Mouse (Mus musculus): ENCODE measurements around the gene Bmpr2. TPM values are rescaled to one million over a fixed set of nuclear protein-coding genes. Genes with fewer than 3 reads are reported as not detected.

Bmpr2 gene
- total RNA-seq, 4 experiments from 2014 or later: 87.7 to 93.2 (median 90.8) TPM

DNA sequence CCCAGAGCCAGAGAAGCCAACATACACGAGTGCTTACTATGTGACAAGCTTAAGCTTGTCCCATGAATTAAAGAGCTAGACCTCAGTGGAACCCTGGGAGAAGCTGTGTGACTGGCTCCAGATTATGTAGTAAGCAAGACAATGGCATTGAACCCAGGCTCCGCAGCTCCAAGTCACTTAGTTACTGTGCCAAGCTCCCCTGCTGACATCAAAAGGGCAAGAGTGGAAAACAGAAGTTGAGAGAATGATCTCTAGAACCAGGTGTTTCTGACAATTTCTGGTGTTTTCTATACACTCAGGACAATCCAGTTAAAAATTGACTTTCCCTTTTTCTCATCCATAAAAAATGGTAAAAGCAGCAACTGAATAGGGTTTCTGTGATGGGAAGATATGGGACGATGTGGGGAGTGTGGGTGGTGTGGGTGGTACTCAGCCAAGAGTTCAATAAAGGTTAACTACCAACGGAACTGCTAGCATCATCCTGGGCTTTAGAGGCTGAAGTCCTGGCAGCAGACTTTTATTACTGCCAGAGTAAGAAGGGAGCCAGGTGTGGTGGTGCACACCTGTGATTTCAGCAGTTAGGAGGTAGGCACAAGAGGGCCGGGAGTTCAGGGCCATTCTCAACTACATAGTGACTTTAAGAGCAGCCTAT lies 134.1 kb downstream of the Bmpr2 start:
- no peak for DNase-seq (ENCODE audit: low spot score in 2 of 2)

DNA sequence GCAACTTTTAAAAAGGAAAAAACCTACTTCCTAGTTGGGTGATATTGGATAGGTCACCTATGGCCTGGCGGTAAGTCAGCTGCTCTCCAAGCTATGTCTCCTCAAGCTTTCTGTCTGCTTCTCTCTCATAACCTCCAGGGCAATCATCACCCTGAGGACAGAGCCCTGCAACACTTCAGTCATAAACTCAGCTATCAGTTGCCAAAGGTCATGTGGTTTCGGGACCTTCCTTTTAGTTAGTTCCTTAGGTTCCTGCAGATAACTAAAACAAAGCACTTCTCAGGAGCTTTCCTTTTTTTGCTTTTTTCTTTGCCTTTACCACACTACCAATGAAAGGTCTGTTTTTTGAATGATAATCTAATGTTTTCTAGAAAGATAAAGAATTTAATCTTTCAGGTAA lies 136.5 kb downstream of the Bmpr2 start:
- DNase-seq (ENCODE audit: low spot score in 2 of 2): no peak

DNA sequence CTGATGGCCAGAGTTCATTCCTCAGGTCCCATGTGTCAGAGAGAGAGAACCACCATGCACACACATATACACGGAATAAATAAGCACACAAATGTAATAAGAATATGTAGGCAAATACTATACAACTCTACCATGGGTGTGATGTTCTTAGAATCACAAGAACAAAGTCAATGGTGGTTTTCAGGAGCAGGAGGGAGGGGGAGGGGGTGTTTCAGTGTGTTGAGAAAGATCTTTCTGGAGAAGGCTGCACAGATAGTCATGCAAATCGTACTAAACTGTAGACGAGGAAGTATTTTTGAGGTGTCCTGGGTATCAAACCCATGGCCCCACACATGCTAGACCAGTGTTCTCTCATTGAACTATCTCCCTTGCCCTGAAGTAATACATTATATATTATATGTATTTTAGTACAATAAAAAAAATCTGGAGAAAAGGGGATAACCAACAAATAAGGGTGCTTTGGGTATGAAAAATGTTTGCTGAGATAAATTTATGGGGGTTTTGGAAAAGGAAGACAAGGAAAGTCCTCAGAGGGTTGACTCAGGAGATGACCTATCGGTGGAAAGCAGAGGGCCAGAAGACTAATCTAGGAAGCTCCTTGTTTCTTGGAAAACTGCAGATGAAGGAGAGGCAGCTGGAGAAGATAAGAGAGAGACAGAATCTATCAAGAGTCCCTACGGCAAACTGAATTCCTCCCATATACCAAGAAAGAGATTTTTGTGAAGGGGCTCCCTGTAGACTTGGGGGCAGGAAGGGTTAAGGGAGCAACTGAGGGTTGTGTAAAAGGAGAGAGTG lies 138.1 kb downstream of the Bmpr2 start:
- no peak for DNase-seq (ENCODE audit: low spot score in 2 of 2)

DNA sequence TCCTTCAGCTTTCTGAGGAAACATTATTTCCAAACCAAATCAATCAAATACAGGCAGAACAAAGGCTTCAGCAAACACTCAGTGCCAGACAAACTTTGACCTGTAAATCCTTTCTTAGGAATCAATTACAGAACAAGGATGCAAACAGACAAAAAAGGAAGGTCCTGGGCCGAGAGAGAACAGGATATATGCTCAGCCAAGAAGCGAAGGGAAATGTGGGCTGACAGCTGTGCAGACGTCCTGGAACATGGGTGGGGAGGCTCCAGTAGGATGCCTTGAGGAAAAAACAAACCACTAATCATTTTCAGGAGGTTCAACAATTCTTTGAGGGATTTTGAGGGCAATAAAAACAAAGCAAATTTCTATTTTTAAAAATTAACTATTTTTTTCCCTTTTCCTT lies 139.4 kb downstream of the Bmpr2 start:
- DNase-seq (ENCODE audit: low spot score in 2 of 2): no peak

DNA sequence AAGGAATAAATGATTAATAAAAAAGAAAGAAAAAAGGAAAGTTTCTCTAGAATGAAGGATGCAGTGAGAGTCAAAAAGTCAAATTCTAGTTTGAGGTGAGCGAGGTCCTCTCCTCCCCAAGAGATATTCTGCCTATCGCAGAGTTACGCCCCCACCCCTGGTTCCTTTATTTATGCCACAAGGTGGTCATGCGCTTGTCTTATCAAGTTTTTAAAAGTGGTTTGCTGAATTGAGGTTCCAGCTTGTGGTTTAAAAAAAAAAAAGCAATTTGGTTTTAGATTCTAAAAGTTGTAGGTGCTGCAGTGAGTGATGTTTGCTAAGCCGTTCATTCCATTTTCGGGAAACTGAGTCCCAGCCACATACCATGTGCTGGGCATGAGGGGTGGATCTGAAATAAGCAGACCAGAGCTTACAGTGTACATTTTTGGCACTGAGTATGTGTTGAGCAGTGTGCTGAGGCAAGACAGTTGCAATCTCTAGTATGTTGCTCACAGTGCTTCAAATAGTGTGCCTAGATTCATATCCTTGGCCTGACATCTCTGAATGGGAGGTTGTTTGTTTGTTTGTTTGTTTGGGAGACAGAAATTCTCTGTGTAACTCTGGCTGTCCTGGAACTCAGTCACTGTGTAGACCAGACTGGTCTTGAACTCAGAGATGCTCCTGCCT lies 141.6 kb downstream of the Bmpr2 start:
- DNase-seq (ENCODE audit: low spot score in 2 of 2): no peak

DNA sequence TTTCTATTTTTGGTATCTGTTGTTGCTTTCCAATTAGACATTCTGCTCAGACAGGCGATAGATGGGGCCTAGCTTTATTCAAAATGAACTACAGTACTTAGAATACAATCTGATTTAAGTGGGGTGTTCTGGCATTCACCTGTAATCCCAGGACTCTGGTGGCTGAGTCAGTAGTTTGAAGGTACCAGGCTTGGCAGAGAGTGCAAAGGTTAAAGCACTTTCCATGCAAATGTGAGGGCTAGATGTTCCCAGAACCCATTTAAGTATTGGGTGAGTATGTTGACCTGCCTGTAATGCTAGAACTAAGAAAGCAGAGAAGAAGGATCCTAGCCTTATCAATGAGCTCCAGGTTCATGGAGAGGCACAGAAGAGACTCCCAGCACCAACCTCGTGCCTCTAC lies 142.7 kb downstream of the Bmpr2 start:
- DNase-seq (ENCODE audit: low spot score in 2 of 2): no peak

DNA sequence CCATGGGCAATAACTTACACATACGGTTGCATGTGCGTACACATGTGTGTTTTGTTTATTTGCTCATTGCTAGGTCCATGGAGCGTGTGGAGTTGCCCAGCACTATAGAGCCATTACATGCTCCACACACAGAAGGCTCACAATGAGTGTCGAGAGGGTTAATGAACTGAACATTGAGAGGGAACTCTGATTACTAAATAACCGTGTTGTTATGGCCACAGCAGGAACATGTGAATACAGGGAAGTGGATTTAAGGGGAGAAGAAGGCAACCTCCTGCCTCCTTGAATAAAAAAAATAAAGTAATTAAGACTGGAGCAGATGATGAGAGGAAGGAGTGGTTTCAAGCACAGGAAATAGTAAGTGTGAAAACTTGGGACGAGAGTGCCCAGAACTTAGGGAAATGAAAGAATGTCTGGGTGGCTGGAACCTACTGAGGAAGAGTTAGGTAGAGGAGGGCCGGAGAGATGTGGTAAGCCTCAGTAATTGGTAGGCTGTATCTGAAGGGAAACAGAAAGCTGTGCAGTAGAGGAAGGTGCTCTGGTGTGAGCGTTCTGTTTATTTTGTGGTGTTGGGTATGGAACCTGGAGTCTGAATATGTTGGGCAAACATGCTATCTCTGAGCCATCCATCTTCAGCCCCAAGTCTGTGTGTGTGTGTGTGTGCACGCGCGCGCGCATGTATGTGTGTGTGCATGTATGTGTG lies 143.8 kb downstream of the Bmpr2 start:
- no peak for DNase-seq (ENCODE audit: low spot score in 2 of 2)

DNA sequence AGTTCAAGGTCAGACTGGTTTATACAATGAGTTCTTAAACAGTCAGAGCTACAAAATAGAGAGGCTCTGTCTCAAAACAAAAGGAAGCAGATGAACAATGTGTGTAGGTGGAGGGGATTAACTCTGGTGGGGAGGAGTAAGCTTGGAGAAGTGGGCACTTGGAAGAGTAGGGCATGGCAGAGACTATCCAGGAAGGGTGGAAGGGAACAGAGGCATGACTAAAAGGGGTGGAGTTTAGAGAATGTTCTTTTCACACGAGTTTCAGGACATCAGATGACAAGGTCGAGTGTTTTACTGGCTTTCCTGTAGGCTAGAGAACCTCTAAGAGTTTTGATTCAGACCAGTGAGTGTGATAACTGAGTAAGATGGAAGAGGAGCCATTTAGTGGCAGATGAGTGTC lies 144.5 kb downstream of the Bmpr2 start:
- DNase-seq (ENCODE audit: low spot score in 2 of 2): no peak

DNA sequence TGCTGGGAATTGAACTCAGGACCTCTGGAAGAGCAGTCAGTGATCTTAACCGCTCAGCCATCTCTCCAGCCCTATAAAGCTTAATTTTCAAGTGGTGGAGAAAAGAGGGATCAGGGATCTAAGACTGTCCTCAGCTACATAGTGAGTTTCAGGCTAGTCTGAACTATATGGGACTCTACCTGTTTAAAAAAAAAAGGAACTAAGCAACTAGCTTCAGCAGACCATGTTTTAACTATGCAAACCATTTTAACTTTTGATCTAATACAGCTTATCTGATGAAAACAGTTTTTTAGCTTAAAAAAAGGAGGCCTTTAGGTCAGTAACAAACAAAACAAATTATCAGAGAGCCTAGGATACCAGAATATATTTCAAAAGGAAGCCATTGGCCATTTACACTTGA lies 147.7 kb downstream of the Bmpr2 start:
- DNase-seq (ENCODE audit: low spot score in 2 of 2): no peak

DNA sequence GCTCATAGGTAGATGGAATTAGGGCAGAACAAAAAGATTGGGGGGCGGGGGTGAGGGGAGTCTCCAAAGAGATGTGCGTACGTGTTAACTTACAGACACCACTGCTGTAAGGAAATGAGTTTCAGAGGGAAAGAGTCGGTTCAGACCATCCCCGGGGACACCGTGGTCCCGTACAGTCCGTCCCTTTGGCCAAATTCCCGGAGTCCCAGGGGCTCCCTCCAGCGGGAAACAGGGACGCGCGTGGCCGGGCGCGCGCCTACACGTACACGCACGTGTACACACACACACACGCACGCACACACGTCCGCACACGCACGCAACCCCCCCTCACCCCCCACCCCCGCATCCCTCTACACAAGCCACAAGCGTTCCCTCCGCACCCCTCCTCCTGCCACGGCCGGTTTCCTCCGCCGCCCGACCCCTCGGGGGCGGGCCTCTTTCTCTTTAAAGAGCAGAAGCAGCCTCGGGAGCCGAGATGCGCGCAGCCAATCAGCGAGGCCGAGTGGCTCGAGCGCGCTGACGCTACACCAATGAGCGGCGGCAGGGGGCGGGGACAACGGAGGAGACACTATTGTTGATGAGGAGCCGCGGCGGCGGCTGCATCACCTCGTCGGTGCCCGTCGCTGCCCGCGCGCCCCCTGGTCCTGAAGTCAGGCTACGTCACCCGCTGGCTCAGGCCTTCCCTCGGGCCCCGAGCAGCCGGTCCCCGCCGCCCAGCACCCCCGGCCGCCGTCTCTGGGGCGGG lies 149.4 kb downstream of the Bmpr2 start, which contains the start of gene Fam117b:
Gene Fam117b, plus strand, starts transcription at position 594 of the 745 bp plus-strand sequence.
- DNase-seq (ENCODE audit: low spot score in 2 of 2): peak; percentile 96 to 97

DNA sequence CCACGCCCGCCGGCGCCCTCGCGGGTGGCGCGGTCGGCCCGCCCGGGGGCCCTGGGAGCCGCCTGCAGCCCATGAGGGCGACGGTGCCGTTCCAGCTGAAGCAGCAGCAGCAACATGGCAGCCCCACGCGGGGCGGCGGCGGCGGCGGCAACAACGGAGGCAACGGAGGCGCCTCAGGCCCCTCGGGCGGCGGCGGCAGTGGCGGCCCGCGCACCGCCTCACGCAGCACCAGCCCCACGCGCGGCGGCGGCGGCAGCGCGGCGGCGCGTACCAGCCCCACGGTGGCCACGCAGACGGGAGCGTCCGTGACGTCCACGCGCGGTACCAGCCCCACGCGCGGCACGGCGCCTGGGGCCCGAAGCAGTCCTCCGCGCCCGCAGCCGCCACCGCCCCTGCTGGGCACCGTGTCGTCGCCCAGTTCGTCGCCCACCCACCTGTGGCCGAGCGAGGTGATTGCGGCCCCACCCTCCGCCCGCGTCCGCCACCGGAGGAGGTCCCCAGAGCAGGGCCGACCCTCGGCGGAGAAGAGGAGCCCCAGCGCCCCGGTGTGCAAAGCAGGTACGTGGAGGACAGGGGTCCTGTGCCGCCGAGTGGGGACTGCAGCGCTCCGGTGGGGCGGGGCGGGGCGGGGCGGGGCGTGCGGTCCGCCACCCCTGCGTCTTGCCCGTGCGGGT lies 150.1 kb downstream of the Bmpr2 start:
- peak; percentile 28 to 58 for DNase-seq (ENCODE audit: low spot score in 2 of 2)

DNA sequence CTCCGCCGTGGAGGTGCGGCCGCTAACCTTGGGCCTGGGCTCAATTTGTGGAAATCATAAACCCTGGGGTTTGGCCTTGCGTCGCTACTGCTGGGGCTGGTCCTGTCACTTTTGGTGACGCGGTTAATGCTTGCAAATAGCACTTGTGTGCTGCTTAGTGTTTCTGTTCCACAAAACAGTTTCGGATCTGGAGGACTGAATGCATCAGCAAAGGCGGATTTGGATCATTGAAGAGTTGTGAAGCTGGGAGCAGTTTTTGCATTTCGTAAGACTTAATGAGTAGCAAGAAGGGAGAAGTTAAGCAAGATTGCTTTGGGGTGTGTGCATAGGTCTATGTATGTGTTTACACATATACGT lies 150.6 kb downstream of the Bmpr2 start:
- DNase-seq (ENCODE audit: low spot score in 2 of 2): peak; percentile 16 to 22

DNA sequence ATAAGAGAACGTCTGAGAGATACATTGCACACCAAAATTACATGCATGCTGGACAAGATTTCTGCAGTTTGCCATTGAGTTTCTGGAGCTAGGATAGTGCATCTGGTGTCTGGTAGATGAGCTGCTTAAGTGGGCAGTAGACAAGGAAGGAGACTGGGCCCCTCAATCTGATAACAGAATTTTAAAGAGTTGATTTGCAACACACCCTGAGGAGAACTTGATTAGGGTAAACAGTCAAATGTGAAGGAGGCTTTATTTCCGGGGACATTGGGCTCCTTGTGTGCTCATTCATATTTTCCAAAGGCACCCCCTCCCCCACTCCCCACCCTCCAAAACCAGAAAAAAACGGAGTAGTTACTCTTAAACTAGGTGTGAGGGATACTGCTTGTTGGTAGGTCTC lies 151.6 kb downstream of the Bmpr2 start:
- DNase-seq (ENCODE audit: low spot score in 2 of 2): no peak

DNA sequence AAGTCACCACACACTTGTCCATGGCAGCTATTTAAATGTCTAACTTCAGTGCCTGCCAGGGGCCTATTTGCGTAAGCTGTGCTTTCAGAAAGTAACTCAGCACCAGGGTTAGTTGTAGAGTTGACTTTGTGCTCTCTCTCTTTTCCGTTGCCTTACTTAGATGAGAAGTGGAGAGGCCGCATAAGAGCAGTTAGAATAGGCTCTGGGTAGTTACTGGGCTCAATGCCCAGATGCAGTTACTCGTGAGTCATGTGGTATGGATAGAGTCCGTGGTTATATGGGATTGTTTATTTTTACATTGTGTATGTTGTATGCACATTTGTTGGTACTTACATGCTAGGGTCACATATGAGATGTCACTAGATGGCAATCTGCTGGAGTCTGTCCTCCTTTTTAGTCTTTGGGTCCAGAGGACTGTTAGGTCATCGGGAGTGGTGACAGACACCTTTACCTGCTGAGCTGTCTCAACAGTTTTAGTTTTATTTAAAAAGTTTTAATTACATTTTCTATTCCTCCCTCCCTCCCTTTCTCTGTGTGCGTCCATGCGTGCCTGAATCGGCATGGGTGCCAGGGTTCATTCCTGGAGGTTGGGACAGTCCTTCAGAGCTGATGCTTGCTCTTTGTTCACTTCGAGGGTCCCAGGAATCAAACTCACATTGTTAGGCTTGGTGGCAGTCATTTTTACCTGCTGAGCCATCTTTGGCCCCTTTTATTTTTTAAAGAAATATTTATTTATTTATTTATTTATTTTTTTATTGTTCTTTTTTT lies 152.8 kb downstream of the Bmpr2 start:
- no peak for DNase-seq (ENCODE audit: low spot score in 2 of 2)

DNA sequence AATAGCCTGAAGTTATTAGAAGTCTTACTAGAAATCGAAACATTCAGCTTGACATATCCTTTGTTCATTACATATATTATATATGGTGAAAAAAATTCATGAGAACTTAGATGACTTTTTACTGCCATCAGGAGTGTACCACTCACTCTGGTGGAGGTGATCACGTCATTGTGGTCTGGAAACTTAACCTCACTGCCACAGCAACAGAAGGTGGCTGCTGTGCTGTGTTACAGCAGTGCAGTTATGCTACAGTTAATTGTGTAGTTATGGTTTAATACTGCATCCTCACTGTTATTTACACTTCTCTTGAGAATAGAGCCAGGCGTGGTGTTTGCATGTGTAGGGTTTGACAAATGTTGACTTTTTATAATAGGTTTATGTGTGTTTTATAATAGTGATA lies 154.2 kb downstream of the Bmpr2 start:
- DNase-seq (ENCODE audit: low spot score in 2 of 2): no peak

DNA sequence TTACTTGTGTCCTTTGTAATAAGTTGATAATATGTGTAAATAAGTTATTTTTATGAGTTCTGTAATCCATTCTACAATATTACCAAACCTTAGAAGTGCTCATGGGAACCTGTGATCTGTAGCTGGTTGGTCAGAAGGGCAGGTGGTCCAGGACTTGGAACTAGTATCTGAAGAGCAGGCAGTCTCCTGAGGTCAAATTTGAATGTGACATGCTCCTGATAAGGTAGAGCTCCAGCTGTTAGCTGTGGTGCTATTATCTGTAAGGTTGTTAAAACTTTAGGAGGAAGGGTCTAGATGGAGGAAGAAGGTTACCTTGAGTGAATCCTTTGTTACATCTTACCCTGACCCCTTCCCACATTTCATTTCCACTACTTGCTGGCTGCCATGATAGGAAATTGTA lies 154.9 kb downstream of the Bmpr2 start:
- DNase-seq (ENCODE audit: low spot score in 2 of 2): no peak

DNA sequence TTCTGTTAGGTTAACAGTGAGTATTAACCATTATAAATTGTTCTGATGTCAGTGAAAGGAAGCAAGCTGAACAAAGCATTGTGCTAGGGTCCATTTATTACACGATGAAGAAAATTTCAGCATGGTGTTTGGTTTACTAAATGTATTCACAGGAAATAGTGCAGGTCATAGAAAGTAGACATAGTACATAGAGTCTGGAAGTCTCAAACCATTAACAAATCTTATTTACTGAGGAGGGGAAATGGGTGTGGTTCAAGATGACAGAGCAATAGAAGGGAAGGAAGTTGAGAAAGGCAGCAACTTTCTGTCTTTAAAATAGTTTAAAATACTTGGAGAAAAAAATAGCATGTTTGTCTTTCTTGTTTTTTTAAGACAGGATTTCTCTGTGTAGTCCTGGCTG lies 160.0 kb downstream of the Bmpr2 start:
- DNase-seq (ENCODE audit: low spot score in 2 of 2): no peak

DNA sequence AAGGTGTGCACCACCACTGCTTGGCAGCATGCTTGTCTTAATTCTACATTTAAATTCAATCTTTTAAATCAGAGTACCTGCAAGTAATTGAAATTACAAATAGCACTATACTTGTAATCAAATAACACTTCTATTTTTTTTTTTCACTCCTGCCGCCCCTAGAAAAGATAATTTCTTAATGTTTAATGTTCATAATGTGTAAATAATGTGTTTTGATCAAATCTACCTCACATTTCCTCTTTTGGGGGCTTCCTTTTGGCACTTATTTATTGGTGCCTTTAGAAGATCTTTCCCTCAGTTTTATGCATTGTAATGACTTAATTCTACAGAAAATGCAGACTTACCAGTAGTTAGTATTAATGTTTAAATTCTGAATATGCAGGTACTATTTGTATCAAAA lies 160.5 kb downstream of the Bmpr2 start:
- DNase-seq (ENCODE audit: low spot score in 2 of 2): no peak

DNA sequence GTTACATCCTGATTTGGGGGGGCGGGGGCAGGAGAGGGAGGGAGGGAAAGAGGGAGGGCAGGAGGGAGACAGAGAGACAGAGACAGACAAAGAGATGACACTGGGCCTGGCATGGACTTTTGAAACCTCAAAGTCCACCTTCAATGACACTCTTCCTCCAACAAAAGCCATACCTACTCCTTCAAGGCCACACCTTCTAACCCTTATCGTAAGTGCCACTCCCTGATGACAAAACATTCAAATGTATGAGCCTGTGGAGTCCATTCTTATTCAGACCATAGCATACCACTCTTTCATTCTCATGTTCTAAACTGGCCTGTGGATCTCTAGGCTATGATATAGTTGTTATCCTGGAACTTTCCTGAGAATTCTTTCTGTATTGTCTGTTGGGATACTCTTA lies 161.2 kb downstream of the Bmpr2 start:
- no peak for DNase-seq (ENCODE audit: low spot score in 2 of 2)
